Comparison of ENCODE assay signal across 8 mouse cellular contexts in genomic region chrX:135795591-135796304, GRCm38 (mm10). TPM values are rescaled to one million over a fixed set of nuclear protein-coding genes. Genes with fewer than 3 reads are reported as not detected.
DNase-seq lines count a peak whose midpoint lies in the region; ATAC-seq and TF ChIP-seq lines count a peak whose summit lies in the region.
"Not testable (repeated sequence)": the region's sequence is repeated elsewhere in the genome, so short reads cannot be mapped to it uniquely, and the experiment has no call there.

No protein-coding gene starts in this region.

- H3K36me3 ChIP-seq in forebrain, embryonic 11.5 days (ENCODE audit: control insufficient read depth, insufficient read depth, low read length); heart, postnatal 0 days (replicated peaks; ENCODE audit: control insufficient read depth, insufficient read depth, low read length); limb, embryonic 15.5 days; small intestine, adult 2 months (ENCODE audit: control insufficient read depth, insufficient read depth, low read length): not testable (repeated sequence)
- H3K36me3 ChIP-seq in midbrain, embryonic 13.5 days = peaks cover 21% of the 10 kb centered on the region

- H3K27me3 ChIP-seq in forebrain, embryonic 11.5 days (ENCODE audit: control insufficient read depth, insufficient read depth, low read length); heart, postnatal 0 days (ENCODE audit: control insufficient read depth, insufficient read depth, low read length); limb, embryonic 15.5 days; midbrain, embryonic 13.5 days; small intestine, adult 2 months (ENCODE audit: control insufficient read depth, insufficient read depth, low read length): not testable (repeated sequence)

- not testable (repeated sequence) for H3K9me3 ChIP-seq in forebrain, embryonic 11.5 days (ENCODE audit: control insufficient read depth, low read length); heart, postnatal 0 days (replicated peaks; ENCODE audit: control insufficient read depth, low read length); limb, embryonic 15.5 days; midbrain, embryonic 13.5 days

- TF ChIP-seq POLR2A in small intestine, adult 2 months (IDR thresholded peaks at IDR 0.05; ENCODE audit: low read depth, low read length) = not testable (repeated sequence)

- H3K4me1 ChIP-seq in forebrain, embryonic 11.5 days (replicated peaks; ENCODE audit: control insufficient read depth, insufficient read depth, low read length); heart, postnatal 0 days (ENCODE audit: control insufficient read depth, insufficient read depth); limb, embryonic 15.5 days; midbrain, embryonic 13.5 days (replicated peaks); small intestine, adult 2 months (ENCODE audit: control insufficient read depth, insufficient read depth, insufficient read length, low read length): not testable (repeated sequence)

- peak overlapping the region; percentile 59 for H3K9ac ChIP-seq in forebrain, embryonic 11.5 days (ENCODE audit: low read length)
- peak overlapping the region; percentile 53; the same call in 1 of the 2 replicates for H3K9ac ChIP-seq in heart, postnatal 0 days (replicated peaks; ENCODE audit: low read depth, low read length)
- peak overlapping the region; percentile 39; the same call in 1 of the 2 replicates for H3K9ac ChIP-seq in limb, embryonic 15.5 days
- peak overlapping the region; percentile 84 for H3K9ac ChIP-seq in midbrain, embryonic 13.5 days (replicated peaks)

- H3K27ac ChIP-seq in forebrain, embryonic 11.5 days (ENCODE audit: low read depth, low read length); heart, postnatal 0 days (ENCODE audit: low read depth); small intestine, adult 2 months (ENCODE audit: insufficient read depth, low read depth, low read length): not testable (repeated sequence)
- peak overlapping the region; percentile 47; the same call in 1 of the 2 replicates for H3K27ac ChIP-seq in limb, embryonic 15.5 days
- peak overlapping the region; percentile 80 for H3K27ac ChIP-seq in midbrain, embryonic 13.5 days

- peak overlapping the region; percentile 63 for H3K4me2 ChIP-seq in forebrain, embryonic 11.5 days (ENCODE audit: low read depth, low read length, severe bottlenecking)
- peak overlapping the region; percentile 70 for H3K4me2 ChIP-seq in heart, postnatal 0 days (ENCODE audit: low read depth, low read length)
- peak overlapping the region; percentile 49 for H3K4me2 ChIP-seq in limb, embryonic 15.5 days
- H3K4me2 ChIP-seq in midbrain, embryonic 13.5 days (replicated peaks) = peak overlapping the region; percentile 59

- not testable (repeated sequence) for TF ChIP-seq CTCF in heart, postnatal 0 days (IDR thresholded peaks at IDR 0.05; ENCODE audit: low read depth); small intestine, adult 2 months (IDR thresholded peaks at IDR 0.05; ENCODE audit: extremely low read depth, insufficient read length, insufficient replicate concordance, low read depth, low read length)

- H3K4me3 ChIP-seq in forebrain, embryonic 11.5 days (ENCODE audit: low read depth, low read length) = peak overlapping the region; percentile 50
- H3K4me3 ChIP-seq in heart, postnatal 0 days (ENCODE audit: low read depth, low read length) = peak overlapping the region; percentile 56
- H3K4me3 ChIP-seq in limb, embryonic 15.5 days = peak overlapping the region; percentile 54
- peak overlapping the region; percentile 64 for H3K4me3 ChIP-seq in midbrain, embryonic 13.5 days (replicated peaks)
- H3K4me3 ChIP-seq in small intestine, adult 2 months (ENCODE audit: low read depth, low read length) = peak overlapping the region; percentile 54

- ATAC-seq in forebrain, embryonic 11.5 days (replicated peaks; ENCODE audit: low FRiP score) = peak; percentile 91
- peak; percentile 82 for ATAC-seq in heart, postnatal 0 days (ENCODE audit: insufficient read depth, low read depth)
- peak; percentile 90 for ATAC-seq in limb, embryonic 15.5 days (ENCODE audit: insufficient number of reproducible peaks, low FRiP score, low TSS enrichment, low read depth)
- ATAC-seq in midbrain, embryonic 13.5 days = peak; percentile 94

- WGBS in forebrain, embryonic 11.5 days = 24% methylated on average over 22 of the region's 27 CpGs
- 25% methylated on average over 24 of the region's 27 CpGs for WGBS in heart, postnatal 0 days
- WGBS in limb, embryonic 15.5 days = 20% methylated on average over 23 of the region's 27 CpGs
- WGBS in midbrain, embryonic 13.5 days = 22% methylated on average over 26 of the region's 27 CpGs
- 14% methylated on average over 27 of the region's 27 CpGs for WGBS in small intestine, adult 2 months

- DNase-seq in CD4-positive helper T cell, adult 2 months (ENCODE audit: low read depth, low spot score) = peak; percentile 55
- DNase-seq in c-Kit-positive CD71-negative TER-119-negative erythroid progenitor cells, embryonic 14.5 days (ENCODE audit: low read depth) = peak; percentile 3
- peak; percentile 79 for DNase-seq in forebrain, embryonic 11.5 days (ENCODE audit: low spot score)
- DNase-seq in heart, postnatal 0 days (ENCODE audit: low spot score) = not testable (repeated sequence)
- DNase-seq in kidney, postnatal 10 days = peak; percentile 77

- TF ChIP-seq EP300 in heart, postnatal 0 days (IDR thresholded peaks at IDR 0.05; ENCODE audit: low read depth) = not testable (repeated sequence)

RNA-seq across cellular contexts. Expression of gene Bhlhb9, which starts 1.6 kb away (rescaled TPM):
- 65.5 and 71.6 TPM in 2 replicates for polyA plus RNA-seq in forebrain, embryonic 11.5 days (2014; fragmentation: Nextera tagmentation; extraction: Ambion mirVana)
- 40.5 and 44.6 TPM in 2 replicates for total RNA-seq in heart, postnatal 0 days (2014; rRNA removed; ENCODE audit: low replicate concordance)
- polyA plus RNA-seq in heart, postnatal 0 days (2015; fragmentation: Nextera tagmentation; extraction: Ambion mirVana) = 47.1 and 48.8 TPM in 2 replicates
- 46.9 and 48.6 TPM in 2 replicates for polyA plus RNA-seq in limb, embryonic 15.5 days (2015; fragmentation: Nextera tagmentation; extraction: Ambion mirVana)
- 111 and 116 TPM in 2 replicates for polyA plus RNA-seq in midbrain, embryonic 13.5 days (2015; fragmentation: Nextera tagmentation; extraction: Ambion mirVana)
- polyA plus RNA-seq in small intestine, adult 2 months (2012; rRNA removed) = 0.13 and 0.52 TPM in 2 replicates

RNA-seq across cellular contexts. Expression of gene Gprasp2, which starts 43.1 kb away (rescaled TPM):
- 41.2 and 42.7 TPM in 2 replicates for polyA plus RNA-seq in forebrain, embryonic 11.5 days (2014; fragmentation: Nextera tagmentation; extraction: Ambion mirVana)
- total RNA-seq in heart, postnatal 0 days (2014; rRNA removed; ENCODE audit: low replicate concordance) = 8.8 and 13.3 TPM in 2 replicates
- 6.7 and 7.0 TPM in 2 replicates for polyA plus RNA-seq in heart, postnatal 0 days (2015; fragmentation: Nextera tagmentation; extraction: Ambion mirVana)
- polyA plus RNA-seq in limb, embryonic 15.5 days (2015; fragmentation: Nextera tagmentation; extraction: Ambion mirVana) = 37.8 and 38.8 TPM in 2 replicates
- 157 and 166 TPM in 2 replicates for polyA plus RNA-seq in midbrain, embryonic 13.5 days (2015; fragmentation: Nextera tagmentation; extraction: Ambion mirVana)
- polyA plus RNA-seq in small intestine, adult 2 months (2012; rRNA removed) = 0.58 and 1.1 TPM in 2 replicates

RNA-seq across cellular contexts. Expression of gene Armcx5, which starts 53.2 kb away (rescaled TPM):
- 9.7 and 10.2 TPM in 2 replicates for polyA plus RNA-seq in forebrain, embryonic 11.5 days (2014; fragmentation: Nextera tagmentation; extraction: Ambion mirVana)
- total RNA-seq in heart, postnatal 0 days (2014; rRNA removed; ENCODE audit: low replicate concordance) = 4.8 and 5.4 TPM in 2 replicates
- polyA plus RNA-seq in heart, postnatal 0 days (2015; fragmentation: Nextera tagmentation; extraction: Ambion mirVana) = 9.4 and 12.3 TPM in 2 replicates
- 10.4 TPM in 2 replicates for polyA plus RNA-seq in limb, embryonic 15.5 days (2015; fragmentation: Nextera tagmentation; extraction: Ambion mirVana)
- polyA plus RNA-seq in midbrain, embryonic 13.5 days (2015; fragmentation: Nextera tagmentation; extraction: Ambion mirVana) = 11.7 and 13.5 TPM in 2 replicates
- polyA plus RNA-seq in small intestine, adult 2 months (2012; rRNA removed) = 0.13 TPM in 1 of 2 replicates, not detected in the other

RNA-seq across cellular contexts. Expression of gene Gprasp1, which starts 53.2 kb away (rescaled TPM):
- polyA plus RNA-seq in forebrain, embryonic 11.5 days (2014; fragmentation: Nextera tagmentation; extraction: Ambion mirVana) = 78.1 and 81.5 TPM in 2 replicates
- 16.7 and 23.0 TPM in 2 replicates for total RNA-seq in heart, postnatal 0 days (2014; rRNA removed; ENCODE audit: low replicate concordance)
- 11.7 and 13.0 TPM in 2 replicates for polyA plus RNA-seq in heart, postnatal 0 days (2015; fragmentation: Nextera tagmentation; extraction: Ambion mirVana)
- 45.6 and 46.1 TPM in 2 replicates for polyA plus RNA-seq in limb, embryonic 15.5 days (2015; fragmentation: Nextera tagmentation; extraction: Ambion mirVana)
- 163 and 181 TPM in 2 replicates for polyA plus RNA-seq in midbrain, embryonic 13.5 days (2015; fragmentation: Nextera tagmentation; extraction: Ambion mirVana)
- 1.4 and 2.6 TPM in 2 replicates for polyA plus RNA-seq in small intestine, adult 2 months (2012; rRNA removed)

Comparison
In these comparisons a context has a peak if more than half of its experiments do, and no peak if none do; other contexts are left out.
1. RNA of gene Bhlhb9, which starts 1.6 kb away (polyA plus RNA-seq): 111 to 116 TPM in midbrain, embryonic 13.5 days, 65.5 to 71.6 TPM in forebrain, embryonic 11.5 days, 47.1 to 48.8 TPM in heart, postnatal 0 days and 46.9 to 48.6 TPM in limb, embryonic 15.5 days; 0.13 to 0.52 TPM in small intestine, adult 2 months; every median in the first group is over 10 times any median in the second.
2. Peak in every context shown above with its lines, with median percentiles within 50 percentile points of each other: ATAC-seq, H3K4me2 ChIP-seq, H3K4me3 ChIP-seq and H3K9ac ChIP-seq.